Mouse (Mus musculus) bone marrow, adult 2 months (tissue): ENCODE measurements around the gene Osgepl1. TPM values are rescaled to one million over a fixed set of nuclear protein-coding genes. Genes with fewer than 3 reads are reported as not detected.
"Not testable (repeated sequence)": the region's sequence is repeated elsewhere in the genome, so short reads cannot be mapped to it uniquely, and the experiment has no call there.

Experiments
- H3K27ac ChIP-seq: fragments of 200-500 bp; 2 replicates; pipeline ENCODE4 v1.5.1; 2012; ENCODE audit warnings: low read depth, mild to moderate bottlenecking, control low read depth, inconsistent platforms, low read length; ENCODE audit not compliant: control insufficient read depth, poor library complexity, insufficient read depth
- H3K4me1 ChIP-seq: fragments of 200-500 bp; 2 replicates; pipeline ENCODE4 v1.6.1; 2011; ENCODE audit warnings: low read length; ENCODE audit not compliant: control insufficient read depth, insufficient read depth
- H3K4me3 ChIP-seq: fragments of 200-500 bp; replicated peaks from 2 replicates; pipeline ENCODE3; 2011; ENCODE audit warnings: mild to moderate bottlenecking, low read depth, low read length, control low read depth; ENCODE audit not compliant: control insufficient read depth
- CTCF ChIP-seq: fragments of 200-500 bp; IDR thresholded peaks from 2 replicates; pipeline ENCODE4 v1.5.1; 2011; ENCODE audit warnings: low read length, control low read depth; ENCODE audit not compliant: control insufficient read depth, insufficient read depth
- POLR2A ChIP-seq: fragments of 200-500 bp; IDR thresholded peaks from 2 replicates; pipeline ENCODE4 v1.6.1; 2011; ENCODE audit warnings: low read depth, mild to moderate bottlenecking, control low read depth, low read length, borderline replicate concordance; ENCODE audit not compliant: control insufficient read depth
- WGBS: fragments of 180-500 bp; shearing (Covaris S2); methylation state at CpG from one replicate; pipeline ENCODE4 v1.1.7; 2018; 5-methylcytosine and 5-hydroxymethylcytosine counted together
- polyA plus RNA-seq: library from polyadenylated mRNA; stranded (reverse); fragments of >200 nt; gene quantifications from 2 replicates; pipeline ENCODE4 v1.2.4, GENCODE M21; 2011; ENCODE audit warnings: low replicate concordance; ENCODE audit not compliant: missing spikeins, insufficient read depth, insufficient read length

Osgepl1 gene
- polyA plus RNA-seq, 1 experiment = 10.3 TPM

GRCm38 (mm10) chr1:53321662-53322344 lies 8.4 kb downstream of the Osgepl1 start:
- no peak for TF ChIP-seq POLR2A
- TF ChIP-seq CTCF = no peak
- H3K27ac ChIP-seq = no peak overlapping the region
- WGBS = 81% methylated on average over 4 of the region's 4 CpGs
- no peak overlapping the region for H3K4me3 ChIP-seq
- no peaks in the 10 kb centered on the region; the same call in 1 of the 2 replicates for H3K4me1 ChIP-seq

- no peak for TF ChIP-seq CTCF
- TF ChIP-seq POLR2A = no peak
- Histone ChIP-seq H3K4me3 (no peak overlapping the region), H3K27ac (no peak overlapping the region), H3K4me1 (no peaks in the 10 kb centered on the region; the same call in 1 of the 2 replicates)
- WGBS = 92% methylated on average over 5 of the region's 5 CpGs
Measured at GRCm38 (mm10) chr1:53323254-53323653, 9.8 kb downstream of the Osgepl1 start.

DNA sequence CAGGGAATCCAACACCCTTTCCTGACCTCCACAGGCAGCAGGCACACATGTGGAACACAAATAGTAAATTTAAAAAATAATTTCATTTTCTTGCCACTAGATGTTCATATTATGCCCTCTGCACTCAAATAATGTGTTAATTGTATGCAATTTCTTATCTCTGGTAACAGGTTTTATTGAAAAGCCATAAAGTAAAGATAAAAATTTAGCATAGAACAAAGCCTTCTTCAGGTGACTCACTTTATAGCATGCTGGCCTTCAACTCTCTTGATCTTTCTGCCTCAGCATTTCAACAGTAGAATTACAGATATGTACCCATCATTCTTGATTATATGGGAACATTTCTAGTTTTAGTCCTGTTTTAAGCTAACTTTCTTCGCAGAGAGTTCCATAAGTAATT lies 10.9 kb downstream of the Osgepl1 start:
- no peak overlapping the region for H3K4me3 ChIP-seq
- H3K4me1 ChIP-seq = no peaks in the 10 kb centered on the region; the same call in 1 of the 2 replicates
- TF ChIP-seq CTCF = no peak
- TF ChIP-seq POLR2A = no peak
- no peak overlapping the region for H3K27ac ChIP-seq
- 91% methylated on average over 1 of the region's 1 CpGs for WGBS

DNA sequence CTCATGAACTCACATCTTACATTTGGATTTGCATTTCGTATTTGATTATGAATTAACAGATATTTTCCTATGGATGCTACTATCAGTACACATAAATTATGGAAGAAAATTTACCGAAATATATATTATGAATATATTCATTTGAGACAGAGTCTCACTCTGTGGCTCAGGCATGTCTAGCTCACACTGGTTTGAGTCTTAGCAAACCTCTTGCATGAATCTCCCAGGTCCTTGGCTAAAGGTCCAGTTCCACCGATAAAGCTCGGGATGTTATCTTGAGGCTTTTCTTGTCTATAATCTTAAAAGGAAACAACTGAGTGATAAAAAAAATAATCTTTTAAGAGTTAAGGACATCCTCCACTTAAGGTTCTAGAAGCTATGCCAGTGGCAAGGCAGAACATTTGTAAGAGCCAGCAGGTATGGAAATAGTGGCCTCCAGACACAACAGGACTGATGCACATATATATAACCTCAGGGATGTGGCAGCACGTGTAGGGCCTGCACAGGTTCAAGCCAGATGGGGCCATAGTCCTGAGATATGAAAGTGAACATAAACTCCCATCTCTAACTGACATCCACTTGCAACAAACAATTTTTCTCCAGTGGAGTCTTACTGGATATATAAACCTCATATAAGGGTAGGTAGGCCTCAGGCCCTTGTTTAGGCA lies 11.5 kb downstream of the Osgepl1 start:
- TF ChIP-seq POLR2A (no peak), CTCF (no peak)
- WGBS = 84% methylated on average over 5 of the region's 5 CpGs
- no peaks in the 10 kb centered on the region; the same call in 1 of the 2 replicates for H3K4me1 ChIP-seq
- no peak overlapping the region for H3K27ac ChIP-seq
- no peak overlapping the region for H3K4me3 ChIP-seq

- H3K4me3 ChIP-seq, H3K27ac ChIP-seq, H3K4me1 ChIP-seq: not testable (repeated sequence)
- 64% methylated on average over 5 of the region's 5 CpGs for WGBS
Measured at GRCm38 (mm10) chr1:53333527-53333926, 20.1 kb downstream of the Osgepl1 start.

- TF ChIP-seq POLR2A (no peak), CTCF (no peak)
- H3K4me3 ChIP-seq = no peak overlapping the region
- no peak overlapping the region for H3K27ac ChIP-seq
- H3K4me1 ChIP-seq = no peaks in the 10 kb centered on the region
Measured at GRCm38 (mm10) chr1:53335465-53335864, 22.0 kb downstream of the Osgepl1 start.

DNA sequence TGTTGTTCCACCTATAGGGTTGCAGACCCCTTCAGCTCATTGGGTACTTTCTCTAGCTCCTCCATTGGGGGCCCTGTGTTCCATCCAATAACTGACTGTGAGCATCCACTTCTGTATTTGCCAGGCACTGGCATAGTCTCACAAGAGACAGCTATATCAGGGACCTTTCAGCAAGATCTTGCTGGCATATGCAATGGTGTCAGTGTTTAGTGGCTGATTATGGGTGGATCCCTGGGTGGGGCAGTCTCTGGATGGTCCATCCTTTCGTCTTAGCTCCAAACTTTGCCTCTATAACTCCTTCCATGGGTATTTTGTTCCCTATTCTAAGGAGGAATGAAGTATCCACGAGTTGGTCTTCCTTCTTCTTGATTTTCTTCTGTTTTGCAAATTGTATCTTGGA lies 24.0 kb downstream of the Osgepl1 start:
- H3K27ac ChIP-seq, H3K4me3 ChIP-seq, H3K4me1 ChIP-seq: not testable (repeated sequence)
- WGBS = 53% methylated on average over 2 of the region's 2 CpGs

- WGBS = 65% methylated on average over 2 of the region's 2 CpGs
Measured at GRCm38 (mm10) chr1:53341071-53341470, 27.6 kb downstream of the Osgepl1 start.

More at GRCm38 (mm10) chr1:53341071-53341470, 27.6 kb downstream of the Osgepl1 start:
- TF ChIP-seq POLR2A (no peak), CTCF (no peak)
- Histone ChIP-seq H3K4me3 (no peak overlapping the region), H3K4me1 (no peaks in the 10 kb centered on the region), H3K27ac (no peak overlapping the region; the same call in 1 of the 2 replicates)
